Mouse (Mus musculus): ENCODE data around the gene Rpl36-ps4. TPM values are rescaled to one million over a fixed set of nuclear protein-coding genes. Genes with fewer than 3 reads are reported as not detected.

Gene Rpl36-ps4
- polyA plus RNA-seq (2017; shearing (Covaris generic)): not detected

GRCm38 (mm10) chr17:87920677-87921076, at the start of gene Rpl36-ps4:
Gene Rpl36-ps4, plus strand, starts transcription at chr17:87920977.

Other genes starting within 250 kb of the Rpl36-ps4 start
- gene Msh2, start 248.6 kb upstream of the Rpl36-ps4 start, polyA plus RNA-seq (2017; shearing (Covaris generic)): 74.9 TPM
- gene Kcnk12, start 123.0 kb upstream of the Rpl36-ps4 start, polyA plus RNA-seq (2017; shearing (Covaris generic)): not detected
- 52.9 TPM for gene Msh6, start 54.1 kb downstream of the Rpl36-ps4 start, polyA plus RNA-seq (2017; shearing (Covaris generic))
- 14.6 TPM for gene Fbxo11, start 144.3 kb downstream of the Rpl36-ps4 start, polyA plus RNA-seq (2017; shearing (Covaris generic))

Measured in CD4-positive, CD25-positive, alpha-beta regulatory T cell (primary cell).